Mouse (Mus musculus) left cerebral cortex, adult 9 months (tissue): ENCODE results near the gene Bhlhe23.
A peak's percentile ranks its signal among the peaks of the same experiment; 100 is the strongest.

ENCODE experiments used
- DNase-seq, 2 experiments: peaks; one replicate each; pipeline ENCODE4 v3.0.0; 2022; ENCODE audit warnings: low spot score in 2 of 2

Gene Bhlhe23

GRCm38 (mm10) chr2:180776793-180777192 lies at the start of gene Bhlhe23:
Gene Bhlhe23 (minus strand): TSS chr2:180776900.
- DNase-seq: no peak

GRCm38 (mm10) chr2:180825147-180825941 lies 48.6 kb upstream of the Bhlhe23 start:
- peak; percentile 83 to 88 for DNase-seq

- DNase-seq: peak in 1 of 2 experiments; percentile 71
Observed at GRCm38 (mm10) chr2:180824724-180825123, 48.0 kb upstream of the Bhlhe23 start.

GRCm38 (mm10) chr2:180824061-180824460 lies 47.4 kb upstream of the Bhlhe23 start:
- DNase-seq: peak in 1 of 2 experiments; percentile 65

- DNase-seq: peak; percentile 75 to 88
Observed at GRCm38 (mm10) chr2:180822476-180822875, 45.8 kb upstream of the Bhlhe23 start.

GRCm38 (mm10) chr2:180819504-180819903 lies 42.8 kb upstream of the Bhlhe23 start:
- DNase-seq: no peak

GRCm38 (mm10) chr2:180816440-180817065 lies 39.9 kb upstream of the Bhlhe23 start:
- no peak for DNase-seq

- no peak for DNase-seq
Observed at GRCm38 (mm10) chr2:180813982-180814568, 37.4 kb upstream of the Bhlhe23 start.

GRCm38 (mm10) chr2:180811002-180811401 lies 34.3 kb upstream of the Bhlhe23 start:
- no peak for DNase-seq

- no peak for DNase-seq
Observed at GRCm38 (mm10) chr2:180809510-180809909, 32.8 kb upstream of the Bhlhe23 start.

GRCm38 (mm10) chr2:180805966-180806365 lies 29.3 kb upstream of the Bhlhe23 start:
- DNase-seq: peak; percentile 58 to 77

GRCm38 (mm10) chr2:180796008-180796407 lies 19.3 kb upstream of the Bhlhe23 start:
- DNase-seq: no peak

GRCm38 (mm10) chr2:180795597-180795996 lies 18.9 kb upstream of the Bhlhe23 start:
- DNase-seq: no peak

- no peak for DNase-seq
Observed at GRCm38 (mm10) chr2:180794422-180794821, 17.7 kb upstream of the Bhlhe23 start.

GRCm38 (mm10) chr2:180791674-180792073 lies 15.0 kb upstream of the Bhlhe23 start:
- peak in 1 of 2 experiments; percentile 64 for DNase-seq

- peak in 1 of 2 experiments; percentile 17 for DNase-seq
Observed at GRCm38 (mm10) chr2:180788843-180789242, 12.1 kb upstream of the Bhlhe23 start.

- DNase-seq: no peak
Observed at GRCm38 (mm10) chr2:180788386-180788785, 11.7 kb upstream of the Bhlhe23 start.

GRCm38 (mm10) chr2:180787566-180788232 lies 11.0 kb upstream of the Bhlhe23 start:
- no peak for DNase-seq

- peak in 1 of 2 experiments; percentile 62 for DNase-seq
Observed at GRCm38 (mm10) chr2:180786732-180787131, 10.0 kb upstream of the Bhlhe23 start.

- DNase-seq: no peak
Observed at GRCm38 (mm10) chr2:180780282-180780681, 3.6 kb upstream of the Bhlhe23 start.

- peak in 1 of 2 experiments; percentile 56 for DNase-seq
Observed at GRCm38 (mm10) chr2:180779226-180780104, 2.8 kb upstream of the Bhlhe23 start.
